Comparison of ENCODE assay signal across 9 mouse cellular contexts in the genomic region with DNA sequence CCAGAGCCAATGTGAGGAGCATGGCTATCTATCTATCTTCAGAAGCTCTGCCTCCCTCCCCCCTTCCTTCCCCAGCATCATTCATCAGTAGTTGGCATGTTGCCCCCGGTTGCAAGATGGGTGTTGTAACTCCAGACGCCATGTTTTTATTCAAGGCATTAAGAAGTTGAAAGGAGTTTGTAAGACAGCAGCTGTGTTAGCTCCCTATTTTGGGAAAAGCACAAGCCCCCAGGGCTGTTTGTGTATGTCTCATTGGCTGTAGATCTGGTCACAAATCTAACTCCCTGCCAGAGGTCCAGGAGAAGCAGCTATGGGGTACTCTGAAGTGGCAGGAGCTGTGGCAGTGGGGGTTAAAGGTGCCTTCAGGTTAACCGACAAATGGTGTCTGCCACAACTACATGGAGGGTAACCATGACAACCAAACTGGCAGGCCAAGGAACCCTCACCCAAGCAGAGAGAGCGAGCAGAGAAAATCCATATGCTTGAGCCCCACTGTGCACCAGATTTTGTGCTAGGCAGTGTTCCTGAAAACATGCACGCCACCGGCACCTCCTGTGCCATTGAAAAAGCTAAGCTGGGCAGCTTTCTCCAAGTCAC.
DNase-seq lines count a peak whose midpoint lies in the region.
"Had no signal": no experiment of that assay in that cellular context is flagged by ENCODE, and none has a peak within 500 bp of the region (broad histone marks: within the 10 kb centered on the region; RNA-seq: fewer than 3 reads in every experiment).

No protein-coding gene starts in this region.

- peak; percentile 53 to 66 for DNase-seq in left cerebral cortex, adult 18-20 months (ENCODE audit: low spot score in 2 of 2)
- DNase-seq in left cerebral cortex, adult 11 months (ENCODE audit: low spot score), result no peak
- DNase-seq in cerebellum, adult 8-10 months, result peak; percentile 68
- DNase-seq in layer of hippocampus, adult 9-11 months, result peak; percentile 74
- DNase-seq in right cerebral cortex, postnatal 10 days (ENCODE audit: low spot score in 2 of 2), result peak; percentile 69 to 83
- DNase-seq in gastrocnemius, postnatal 4 days (ENCODE audit: low spot score in 2 of 2), result no peak
- DNase-seq in spleen, adult 12 weeks (ENCODE audit: low spot score), result no peak
- no peak for DNase-seq in spleen, postnatal 4 days (ENCODE audit: low spot score in 2 of 2)
- DNase-seq: heart, postnatal 14 days had no signal

Comparison
In these comparisons a context has a peak if more than half of its experiments do, and no peak if none do; other contexts are left out.
1. DNase-seq: peak in left cerebral cortex, adult 18-20 months (2 of 2), cerebellum, adult 8-10 months (single experiment), layer of hippocampus, adult 9-11 months (single experiment) and right cerebral cortex, postnatal 10 days (2 of 2); none in left cerebral cortex, adult 11 months (single experiment), gastrocnemius, postnatal 4 days (0 of 2), spleen, adult 12 weeks (single experiment) and spleen, postnatal 4 days (0 of 2).